Mouse (Mus musculus) myocyte (in vitro differentiated cells): Measurements from ENCODE around the gene Tnc.

Experiments
- MAX ChIP-seq: IDR thresholded peaks from one replicate; pipeline ENCODE4 v1.6.1; 2011; ENCODE audit warnings: low read depth, mild to moderate bottlenecking, control low read depth
- POLR2A ChIP-seq: IDR thresholded peaks from one replicate; pipeline ENCODE4 v1.6.1; 2011; ENCODE audit warnings: low read depth, mild to moderate bottlenecking, control low read depth, moderate library complexity; ENCODE audit not compliant: insufficient read length
- REST ChIP-seq: IDR thresholded peaks from one replicate; pipeline ENCODE4 v1.6.1; 2011; ENCODE audit warnings: mild to moderate bottlenecking, control low read depth, moderate library complexity; ENCODE audit not compliant: insufficient read depth, insufficient read length
- TCF12 ChIP-seq: IDR thresholded peaks from one replicate; pipeline ENCODE4 v1.6.1; 2011; ENCODE audit warnings: mild to moderate bottlenecking, control low read depth; ENCODE audit not compliant: poor library complexity, insufficient read depth, severe bottlenecking
- USF1 ChIP-seq: IDR thresholded peaks from one replicate; pipeline ENCODE4 v1.6.1; 2011; ENCODE audit warnings: low read depth, mild to moderate bottlenecking, control low read depth, moderate library complexity

DNA sequence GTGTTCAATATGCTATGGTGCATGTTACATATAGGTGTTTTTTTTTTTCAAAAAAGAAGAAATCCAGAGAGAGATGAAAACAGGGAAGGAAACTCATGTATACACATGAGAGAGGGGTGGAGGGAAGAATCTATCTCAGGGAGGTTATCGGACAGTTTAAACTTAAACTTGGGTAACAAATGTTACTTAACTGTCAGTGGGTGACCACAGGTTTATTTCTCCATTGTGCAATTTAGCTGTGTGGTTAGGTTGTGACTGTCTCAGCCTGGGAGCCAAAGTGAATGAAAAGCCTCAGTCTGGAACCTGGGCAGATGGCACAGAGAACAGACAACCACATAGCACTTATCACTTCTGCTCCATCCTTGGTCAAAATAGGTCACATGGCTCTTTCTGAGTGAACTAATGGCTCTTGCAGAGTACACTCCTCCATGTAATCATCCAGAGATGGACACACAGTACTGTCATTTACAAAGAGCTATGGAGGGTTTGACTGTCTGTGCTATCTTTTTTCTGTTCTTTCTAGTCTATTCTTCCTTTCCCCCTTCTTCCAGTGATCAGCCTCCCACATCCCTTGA, 39.3 kb upstream of the Tnc start:
- peak; percentile 82 for TF ChIP-seq USF1
- TF ChIP-seq POLR2A, result no peak
- no peak for TF ChIP-seq MAX
- TF ChIP-seq TCF12, result no peak
- TF ChIP-seq REST, result no peak
